ENCODE assay signal across 7 mouse cellular contexts in the genomic region with DNA sequence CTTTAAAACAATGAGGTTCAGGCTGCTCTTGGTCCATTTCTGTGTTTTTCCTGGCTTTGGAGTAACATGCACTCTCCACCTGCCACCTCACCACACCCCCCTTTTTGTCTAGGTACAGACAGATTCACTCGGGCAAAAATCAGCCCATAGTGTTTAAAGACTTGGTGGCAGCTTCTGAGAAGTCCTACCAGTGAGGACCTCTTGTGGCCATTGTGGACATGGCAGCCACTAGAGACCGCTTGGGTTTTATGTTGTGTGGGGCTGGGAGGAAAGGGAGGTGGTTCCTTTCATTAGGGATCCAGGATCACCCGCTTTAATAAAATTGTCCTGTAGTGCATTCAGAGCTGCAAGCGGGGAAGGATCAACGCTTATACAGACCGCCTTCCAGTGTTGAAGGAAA. TPM values are rescaled to one million over a fixed set of nuclear protein-coding genes. Genes with fewer than 3 reads are reported as not detected.
A peak's percentile ranks its signal among the peaks of the same experiment; 100 is the strongest.
DNase-seq lines count a peak whose midpoint lies in the region.

No protein-coding gene starts in this region.

- DNase-seq in lung, adult 18-20 months = peak; percentile 9 to 13
- no peak for DNase-seq in lung, postnatal 25 days (ENCODE audit: low spot score)
- DNase-seq in NIH3T3 (ENCODE audit: low read depth) = peak; percentile 46
- DNase-seq in c-Kit-positive CD71-negative TER-119-negative erythroid progenitor cells, embryonic 14.5 days (ENCODE audit: low read depth) = peak; percentile 55
- peak; percentile 60 for DNase-seq in gastrocnemius, postnatal 10 days
- peak; percentile 25 to 31 for DNase-seq in layer of hippocampus, postnatal 36 days
- DNase-seq in naive thymus-derived CD4-positive, alpha-beta T cell, adult 2 months (ENCODE audit: low read depth) = peak; percentile 19

RNA-seq across cellular contexts. Expression of a gene that starts 21.9 kb away (rescaled TPM):
- 1 to 10 TPM in 1 of 2 experiments, under 1 TPM in 1; 0.85 to 1.0 TPM for total RNA-seq in gastrocnemius, postnatal 10 days (2021)
- total RNA-seq in layer of hippocampus, postnatal 36 days (2021) = 1 to 10 TPM; 5.5 TPM

RNA-seq across cellular contexts. Expression of a gene that starts 36.8 kb away (rescaled TPM):
- total RNA-seq in gastrocnemius, postnatal 10 days (2021) = 100 to 1,000 TPM; 159 to 177 TPM
- under 1 TPM; 0.13 to 0.25 TPM for total RNA-seq in layer of hippocampus, postnatal 36 days (2021)

Comparison
In these comparisons a context has a peak if more than half of its experiments do, and no peak if none do; other contexts are left out.
1. RNA of a gene that starts 36.8 kb away (total RNA-seq): 159 to 177 TPM in gastrocnemius, postnatal 10 days; 0.13 to 0.25 TPM in layer of hippocampus, postnatal 36 days; every median in the first group is over 100 times any median in the second.